Mouse (Mus musculus) MEL (cell line): Measurements from ENCODE around the gene 4931414P19Rik. TPM values are rescaled to one million over a fixed set of nuclear protein-coding genes. Genes with fewer than 3 reads are reported as not detected.
A peak's percentile ranks its signal among the peaks of the same experiment; 100 is the strongest.

ENCODE experiments used
- DNase-seq: peaks from one replicate; pipeline ENCODE4 v3.0.0; 2011; ENCODE audit warnings: low read depth, low spot score
- H3K27ac ChIP-seq: 2 replicates; pipeline ENCODE4 v1.5.1; 2012; ENCODE audit warnings: low read depth, mild to moderate bottlenecking, control low read depth, low read length, moderate library complexity; ENCODE audit not compliant: control insufficient read depth
- H3K27me3 ChIP-seq, 2 experiments: fragments of 150-350 bp in 1 of 2; sonication (generic) in 1 of 2; 2 replicates each; pipeline ENCODE4 v1.6.1; 2012; ENCODE audit warnings: low read length in 2 of 2, mild to moderate bottlenecking in 2 of 2, improper control_type of control experiment in 1 of 2, moderate library complexity in 1 of 2; ENCODE audit not compliant: insufficient read depth in 2 of 2, control insufficient read depth in 1 of 2
- H3K36me3 ChIP-seq, 2 experiments: 2 replicates each; pipeline ENCODE4 v1.6.1; 2012 to 2014; ENCODE audit warnings: low read length in 2 of 2, improper control_type of control experiment in 1 of 2, inconsistent platforms in 1 of 2, mild to moderate bottlenecking in 1 of 2; ENCODE audit not compliant: insufficient read depth in 2 of 2, control insufficient read depth in 1 of 2
- H3K4me1 ChIP-seq, 2 experiments: fragments of 150-350 bp in 1 of 2; sonication (generic) in 1 of 2; 2 replicates each; pipeline ENCODE4 v1.6.1; 2012; ENCODE audit warnings: low read length in 2 of 2, improper control_type of control experiment in 1 of 2, mild to moderate bottlenecking in 1 of 2; ENCODE audit not compliant: insufficient read depth in 2 of 2, control insufficient read depth in 1 of 2
- H3K4me3 ChIP-seq, 2 experiments: fragments of 150-350 bp in 1 of 2; sonication (generic) in 1 of 2; 2 replicates each; pipeline ENCODE4 v1.5.1; 2012; ENCODE audit warnings: low read depth in 2 of 2, low read length in 2 of 2, mild to moderate bottlenecking in 2 of 2, moderate library complexity in 2 of 2, control low read depth in 1 of 2, improper control_type of control experiment in 1 of 2; ENCODE audit not compliant: control insufficient read depth in 1 of 2, insufficient read depth in 1 of 2
- H3K79me2 ChIP-seq: 2 replicates; pipeline ENCODE4 v1.6.1; 2012; ENCODE audit warnings: mild to moderate bottlenecking, low read length, moderate library complexity; ENCODE audit not compliant: control insufficient read depth, poor library complexity, insufficient read depth
- H3K9ac ChIP-seq: 2 replicates; pipeline ENCODE4 v1.6.1; 2012; ENCODE audit warnings: low read depth, mild to moderate bottlenecking, control low read depth, low read length, moderate library complexity; ENCODE audit not compliant: control insufficient read depth, poor library complexity, severe bottlenecking
- H3K9me3 ChIP-seq: fragments of 150-350 bp; sonication (generic); replicated peaks from 2 replicates; pipeline ENCODE4 v1.6.1; 2012; ENCODE audit warnings: mild to moderate bottlenecking, low read length, improper control_type of control experiment, moderate library complexity; ENCODE audit not compliant: insufficient read depth
- BHLHE40 ChIP-seq: IDR thresholded peaks from 2 replicates; pipeline ENCODE4 v1.6.1; 2012; ENCODE audit warnings: low read depth, mild to moderate bottlenecking, inconsistent platforms, low read length, improper control_type of control experiment, borderline replicate concordance
- CHD1 ChIP-seq: IDR thresholded peaks from 2 replicates; pipeline ENCODE4 v1.6.1; 2012; ENCODE audit warnings: low read depth, mild to moderate bottlenecking, inconsistent platforms, low read length, improper control_type of control experiment
- CHD2 ChIP-seq: IDR thresholded peaks from 2 replicates; pipeline ENCODE4 v1.6.1; 2011; ENCODE audit warnings: low read length, improper control_type of control experiment
- CTCF ChIP-seq, 3 experiments: IDR thresholded peaks in 2 of 3; conservative IDR thresholded peaks in 1 of 3; 2 replicates each; pipeline ENCODE4 v1.5.1; 2011 to 2012; ENCODE audit warnings: low read length in 3 of 3, low read depth in 2 of 3, mild to moderate bottlenecking in 2 of 3, improper control_type of control experiment in 1 of 3, inconsistent platforms in 1 of 3, mixed read lengths in 1 of 3, moderate library complexity in 1 of 3; ENCODE audit not compliant: control insufficient read depth in 1 of 3, insufficient read depth in 1 of 3, poor library complexity in 1 of 3, severe bottlenecking in 1 of 3
- E2F4 ChIP-seq: IDR thresholded peaks from 2 replicates; pipeline ENCODE4 v1.6.1; 2011; ENCODE audit warnings: low read depth, low read length, improper control_type of control experiment, borderline replicate concordance
- ELF1 ChIP-seq: IDR thresholded peaks from 2 replicates; pipeline ENCODE4 v1.6.1; 2014; ENCODE audit warnings: low read depth, mild to moderate bottlenecking, inconsistent platforms, low read length, improper control_type of control experiment, moderate library complexity
- EP300 ChIP-seq, 2 experiments: IDR thresholded peaks; 2 replicates each; pipeline ENCODE4 v1.6.1; 2011; ENCODE audit warnings: improper control_type of control experiment in 2 of 2, low read length in 2 of 2, low read depth in 1 of 2, mild to moderate bottlenecking in 1 of 2
- ETS1 ChIP-seq: IDR thresholded peaks from 2 replicates; pipeline ENCODE4 v1.6.1; 2012; ENCODE audit warnings: low read depth, mild to moderate bottlenecking, inconsistent platforms, low read length, improper control_type of control experiment, moderate library complexity
- GATA1 ChIP-seq: IDR thresholded peaks from 2 replicates; pipeline ENCODE4 v1.6.1; 2011; ENCODE audit warnings: low read depth, low read length, improper control_type of control experiment
- HCFC1 ChIP-seq: IDR thresholded peaks from 2 replicates; pipeline ENCODE4 v1.6.1; 2012; ENCODE audit warnings: low read depth, mild to moderate bottlenecking, inconsistent platforms, low read length, improper control_type of control experiment, moderate library complexity
- JUND ChIP-seq: IDR thresholded peaks from 2 replicates; pipeline ENCODE4 v1.6.1; 2011; ENCODE audit warnings: low read depth, mild to moderate bottlenecking, improper control_type of control experiment, low read length
- KAT2A ChIP-seq: conservative IDR thresholded peaks from 2 replicates; pipeline ENCODE4 v1.6.1; 2012; ENCODE audit warnings: low read depth, low read length, improper control_type of control experiment, inconsistent platforms
- MAX ChIP-seq: IDR thresholded peaks from 2 replicates; pipeline ENCODE4 v1.6.1; 2011; ENCODE audit warnings: low read length, improper control_type of control experiment
- MAZ ChIP-seq: IDR thresholded peaks from 2 replicates; pipeline ENCODE4 v1.6.1; 2012; ENCODE audit warnings: low read depth, mild to moderate bottlenecking, inconsistent platforms, low read length, improper control_type of control experiment
- MEF2A ChIP-seq: IDR thresholded peaks from 2 replicates; pipeline ENCODE4 v1.6.1; 2014; ENCODE audit warnings: low read depth, mild to moderate bottlenecking, inconsistent platforms, low read length, improper control_type of control experiment; ENCODE audit not compliant: poor library complexity, insufficient replicate concordance, severe bottlenecking; ENCODE audit errors: extremely low read depth
- MXI1 ChIP-seq: IDR thresholded peaks from 2 replicates; pipeline ENCODE4 v1.6.1; 2011; ENCODE audit warnings: mild to moderate bottlenecking, low read depth, low read length, improper control_type of control experiment
- MYB ChIP-seq: IDR thresholded peaks from 2 replicates; pipeline ENCODE4 v1.6.1; 2011; ENCODE audit warnings: mild to moderate bottlenecking, low read depth, low read length, improper control_type of control experiment
- MYC ChIP-seq: IDR thresholded peaks from 2 replicates; pipeline ENCODE4 v1.6.1; 2011; ENCODE audit warnings: low read depth, mild to moderate bottlenecking, low read length, improper control_type of control experiment, moderate library complexity
- NELFE ChIP-seq: IDR thresholded peaks from 2 replicates; pipeline ENCODE4 v1.6.1; 2011; ENCODE audit warnings: low read depth, low read length, improper control_type of control experiment
- NRF1 ChIP-seq: IDR thresholded peaks from 2 replicates; pipeline ENCODE4 v1.6.1; 2014; ENCODE audit warnings: low read depth, mild to moderate bottlenecking, inconsistent platforms, low read length, improper control_type of control experiment, moderate library complexity; ENCODE audit not compliant: poor library complexity, insufficient read depth, severe bottlenecking
- POLR2AphosphoS2 ChIP-seq: IDR thresholded peaks from 2 replicates; pipeline ENCODE4 v1.6.1; 2011; ENCODE audit warnings: low read length, improper control_type of control experiment
- POLR2AphosphoS5 ChIP-seq: IDR thresholded peaks from 2 replicates; pipeline ENCODE4 v1.6.1; 2012; ENCODE audit warnings: low read depth, borderline replicate concordance, mild to moderate bottlenecking, inconsistent platforms, low read length, moderate library complexity, mixed read lengths
- RCOR1 ChIP-seq: IDR thresholded peaks from 2 replicates; pipeline ENCODE4 v1.6.1; 2012; ENCODE audit warnings: low read depth, mild to moderate bottlenecking, inconsistent platforms, low read length, improper control_type of control experiment
- SIN3A ChIP-seq: IDR thresholded peaks from 2 replicates; pipeline ENCODE4 v1.6.1; 2012; ENCODE audit warnings: low read length, improper control_type of control experiment, inconsistent platforms
- SMC3 ChIP-seq: IDR thresholded peaks from 2 replicates; pipeline ENCODE4 v1.6.1; 2011; ENCODE audit warnings: low read depth, low read length, improper control_type of control experiment
- TBP ChIP-seq: IDR thresholded peaks from 2 replicates; pipeline ENCODE4 v1.8.0; 2011; ENCODE audit warnings: low read depth, low read length, improper control_type of control experiment
- TCF12 ChIP-seq: IDR thresholded peaks from 2 replicates; pipeline ENCODE4 v1.6.1; 2014; ENCODE audit warnings: low read depth, mild to moderate bottlenecking, inconsistent platforms, low read length, improper control_type of control experiment, moderate library complexity
- UBTF ChIP-seq: IDR thresholded peaks from 2 replicates; pipeline ENCODE4 v1.6.1; 2012; ENCODE audit warnings: low read depth, mild to moderate bottlenecking, inconsistent platforms, low read length, improper control_type of control experiment, moderate library complexity, borderline replicate concordance; ENCODE audit not compliant: insufficient read depth
- USF1 ChIP-seq: IDR thresholded peaks from 2 replicates; pipeline ENCODE4 v1.6.1; 2014; ENCODE audit warnings: low read depth, mild to moderate bottlenecking, inconsistent platforms, low read length, improper control_type of control experiment, moderate library complexity
- USF2 ChIP-seq, 2 experiments: IDR thresholded peaks; 2 replicates each; pipeline ENCODE4 v1.6.1; 2011 to 2012; ENCODE audit warnings: improper control_type of control experiment in 2 of 2, low read length in 2 of 2, borderline replicate concordance in 1 of 2, inconsistent platforms in 1 of 2, low read depth in 1 of 2, mild to moderate bottlenecking in 1 of 2; ENCODE audit not compliant: insufficient read depth in 1 of 2
- ZC3H11A ChIP-seq: IDR thresholded peaks from 2 replicates; pipeline ENCODE4 v1.6.1; 2012; ENCODE audit warnings: low read depth, mild to moderate bottlenecking, inconsistent platforms, low read length, improper control_type of control experiment
- ZKSCAN1 ChIP-seq: IDR thresholded peaks from 2 replicates; pipeline ENCODE4 v1.6.1; 2012; ENCODE audit warnings: low read depth, mild to moderate bottlenecking, inconsistent platforms, low read length, improper control_type of control experiment, moderate library complexity
- ZMIZ1 ChIP-seq: IDR thresholded peaks from 2 replicates; pipeline ENCODE4 v1.6.1; 2012; ENCODE audit warnings: low read depth, mild to moderate bottlenecking, inconsistent platforms, low read length, improper control_type of control experiment, moderate library complexity
- ZNF384 ChIP-seq: IDR thresholded peaks from 2 replicates; pipeline ENCODE4 v1.6.1; 2012; ENCODE audit warnings: low read depth, mild to moderate bottlenecking, inconsistent platforms, low read length, improper control_type of control experiment
- polyA plus RNA-seq, 2 experiments: library from polyadenylated mRNA; stranded (reverse) in 1 of 2; unstranded in 1 of 2; fragments of >175 nt in 1 of 2; fragments of >200 nt in 1 of 2; gene quantifications; 2 replicates each; pipeline versions ENCODE4 v1.2.1 to v1.2.4; 2012; ENCODE audit warnings: low replicate concordance in 2 of 2, low read depth in 1 of 2; ENCODE audit not compliant: insufficient read length in 2 of 2, insufficient read depth in 1 of 2, missing spikeins in 1 of 2
- total RNA-seq: library from RNA; depleted of rRNA; stranded (reverse); fragments of 300-350 nt; gene quantifications from 2 replicates; pipeline ENCODE4 v1.2.3, GENCODE M21; 2012

The 4931414P19Rik gene
- total and polyA plus RNA-seq, 3 experiments: 1.9 to 4.8 TPM; not detected in 1

GRCm38 (mm10) chr14:54623334-54623733, 17.5 kb upstream of the 4931414P19Rik start:
- no peak overlapping the region for H3K9ac ChIP-seq
- peaks cover 2 to 11% of the 10 kb centered on the region in 2 experiments; a peak in 3 of 4 replicates for H3K4me1 ChIP-seq
- no peaks in the 10 kb centered on the region for H3K27me3 ChIP-seq
- H3K4me3 ChIP-seq: no peak overlapping the region
- TF ChIP-seq KAT2A: no peak
- TF ChIP-seq UBTF: no peak
- TF ChIP-seq POLR2AphosphoS5: no peak
- peak; percentile 44; the same call in 1 of the 2 replicates for TF ChIP-seq GATA1
- TF ChIP-seq HCFC1: 0 out of 2 replicates have a peak, but pooled peaks have one; percentile 36
- 0 out of 2 replicates have a peak, but pooled peaks have one; percentile 54 for TF ChIP-seq MYC
- TF ChIP-seq MAZ: no peak
- no peak for TF ChIP-seq MXI1
- no peak for TF ChIP-seq POLR2AphosphoS2
- no peak for TF ChIP-seq MYB
- no peak for TF ChIP-seq ZMIZ1
- TF ChIP-seq TBP: no peak
- no peak for TF ChIP-seq E2F4
- TF ChIP-seq ZC3H11A: no peak
- TF ChIP-seq MAX: no peak
- TF ChIP-seq BHLHE40: peak; percentile 35; the same call in 1 of the 2 replicates
- no peak for TF ChIP-seq CHD2
- TF ChIP-seq CHD1: no peak
- TF ChIP-seq NRF1: no peak
- TF ChIP-seq ELF1: no peak
- TF ChIP-seq USF1: 0 out of 2 replicates have a peak, but pooled peaks have one; percentile 13
- no peak for TF ChIP-seq ZKSCAN1
- TF ChIP-seq USF2 (IDR thresholded peaks at IDR 0.05; ENCODE audit: borderline replicate concordance in 1 of 2, insufficient read depth in 1 of 2, low read depth in 1 of 2, low read length in 2 of 2): no peak
- peak; percentile 34; the same call in 1 of the 2 replicates for TF ChIP-seq ETS1
- peak; percentile 55; the same call in 1 of the 2 replicates for TF ChIP-seq SIN3A
- TF ChIP-seq JUND: no peak
- TF ChIP-seq NELFE: no peak
- TF ChIP-seq TCF12: no peak; the same call in 1 of the 2 replicates
- TF ChIP-seq ZNF384: no peak
- peak; percentile 87 for TF ChIP-seq RCOR1
- TF ChIP-seq SMC3: no peak
- no peak for TF ChIP-seq MEF2A
- no peak for TF ChIP-seq CTCF (IDR thresholded peaks at IDR 0.05 in 2 of 3, conservative IDR thresholded peaks at IDR 0.05 in 1 of 3; ENCODE audit: control insufficient read depth in 1 of 3, insufficient read depth in 1 of 3, low read depth in 2 of 3, low read length in 3 of 3, poor library complexity in 1 of 3, severe bottlenecking in 1 of 3)
- TF ChIP-seq EP300 (IDR thresholded peaks at IDR 0.05; ENCODE audit: low read depth in 1 of 2, low read length in 2 of 2): peak; percentile 36 to 73; a peak in 2 of 4 replicates
- TF ChIP-seq, all 39 proteins: peak for 9
- no peak overlapping the region for H3K27ac ChIP-seq
- DNase-seq: peak; percentile 81
- no peaks in the 10 kb centered on the region for H3K9me3 ChIP-seq
- H3K36me3 ChIP-seq: peaks cover 0 to 3% of the 10 kb centered on the region in 2 experiments; a peak in 2 of 4 replicates
- H3K79me2 ChIP-seq: no peaks in the 10 kb centered on the region
